In genomic region chr7:110706696-110707087, GRCm38 (mm10) we compare ENCODE assay signal across 11 mouse cellular contexts.
A peak's percentile ranks its signal among the peaks of the same experiment; 100 is the strongest.
DNase-seq lines count a peak whose midpoint lies in the region; ATAC-seq and TF ChIP-seq lines count a peak whose summit lies in the region.
"Had no signal": no experiment of that assay in that cellular context is flagged by ENCODE, and none has a peak within 500 bp of the region (broad histone marks: within the 10 kb centered on the region; RNA-seq: fewer than 3 reads in every experiment).

No protein-coding gene starts in this region.

- H3K9me3 ChIP-seq in midbrain, embryonic 14.5 days (ENCODE audit: control insufficient read depth, low read length): peaks cover 5% of the 10 kb centered on the region; the same call in 1 of the 2 replicates
- no peaks in the 10 kb centered on the region for H3K9me3 ChIP-seq in midbrain, embryonic 16.5 days (replicated peaks; ENCODE audit: control insufficient read depth, low read length, poor library complexity, severe bottlenecking)
- 0 out of 2 replicates have a peak, but pooled peaks cover 5% of the 10 kb centered on the region for H3K9me3 ChIP-seq in embryonic facial prominence, embryonic 15.5 days (replicated peaks)
- H3K9me3 ChIP-seq in heart, postnatal 0 days (replicated peaks; ENCODE audit: control insufficient read depth, low read length): peaks cover 8% of the 10 kb centered on the region; the same call in 1 of the 2 replicates
- H3K9me3 ChIP-seq: neural tube, embryonic 12.5 days had no signal

- no peak overlapping the region for H3K4me2 ChIP-seq in midbrain, embryonic 14.5 days (ENCODE audit: low read length)
- H3K4me2 ChIP-seq in midbrain, embryonic 16.5 days (ENCODE audit: low read length): no peak overlapping the region
- H3K4me2 ChIP-seq in embryonic facial prominence, embryonic 15.5 days (replicated peaks): no peak overlapping the region
- H3K4me2 ChIP-seq in heart, postnatal 0 days (ENCODE audit: low read depth, low read length): no peak overlapping the region
- peak overlapping the region; percentile 25 for H3K4me2 ChIP-seq in myocyte (ENCODE audit: low read depth)
- H3K4me2 ChIP-seq: forebrain, embryonic 12.5 days; liver, embryonic 11.5 days; neural tube, embryonic 12.5 days had no signal

- no peak for TF ChIP-seq CTCF in heart, postnatal 0 days (IDR thresholded peaks at IDR 0.05; ENCODE audit: low read depth)

- WGBS in midbrain, embryonic 14.5 days: 74% methylated on average over 10 of the region's 10 CpGs
- WGBS in midbrain, embryonic 16.5 days: 63% methylated on average over 10 of the region's 10 CpGs
- WGBS in embryonic facial prominence, embryonic 15.5 days: 27% methylated on average over 10 of the region's 10 CpGs
- 28% methylated on average over 10 of the region's 10 CpGs for WGBS in heart, postnatal 0 days

- no peak for TF ChIP-seq POLR2A in myocyte (IDR thresholded peaks at IDR 0.05; ENCODE audit: insufficient read length, low read depth)

- no peak overlapping the region for H3K27ac ChIP-seq in midbrain, embryonic 14.5 days (replicated peaks; ENCODE audit: low read depth, low read length)
- no peak overlapping the region for H3K27ac ChIP-seq in midbrain, embryonic 16.5 days (ENCODE audit: low read length)
- 0 out of 2 replicates have a peak overlapping the region, but pooled peaks have one; percentile 28 for H3K27ac ChIP-seq in embryonic facial prominence, embryonic 15.5 days (replicated peaks)
- H3K27ac ChIP-seq in heart, postnatal 0 days (ENCODE audit: low read depth): peak overlapping the region; percentile 22
- H3K27ac ChIP-seq: forebrain, embryonic 12.5 days; neural tube, embryonic 12.5 days had no signal

- intact Hi-C loops in left cerebral cortex, postnatal 14 days (cut with DNase I): no loop called here

- H3K79me2 ChIP-seq in myocyte (ENCODE audit: control insufficient read depth, insufficient read depth): no peaks in the 10 kb centered on the region

- no peak overlapping the region for H3K4me3 ChIP-seq in midbrain, embryonic 14.5 days (replicated peaks; ENCODE audit: low read depth, low read length)
- H3K4me3 ChIP-seq in midbrain, embryonic 16.5 days (ENCODE audit: low read depth, low read length): no peak overlapping the region
- no peak overlapping the region for H3K4me3 ChIP-seq in embryonic facial prominence, embryonic 15.5 days (replicated peaks)
- no peak overlapping the region for H3K4me3 ChIP-seq in heart, postnatal 0 days (ENCODE audit: low read depth, low read length)
- no peak overlapping the region for H3K4me3 ChIP-seq in myocyte
- H3K4me3 ChIP-seq: forebrain, embryonic 12.5 days; neural tube, embryonic 12.5 days had no signal

- H3ac ChIP-seq in myocyte (ENCODE audit: control insufficient read depth, insufficient read length): no peak overlapping the region

- no peak for ATAC-seq in midbrain, embryonic 14.5 days (ENCODE audit: low FRiP score, low TSS enrichment)
- no peak for ATAC-seq in midbrain, embryonic 16.5 days
- ATAC-seq in embryonic facial prominence, embryonic 15.5 days (ENCODE audit: insufficient number of reproducible peaks, low FRiP score, low TSS enrichment, low read depth): no peak
- 0 out of 2 replicates have a peak, but pooled peaks have one; percentile 19 for ATAC-seq in heart, postnatal 0 days (ENCODE audit: insufficient read depth, low read depth)

- TF ChIP-seq EP300 in heart, postnatal 0 days (IDR thresholded peaks at IDR 0.05; ENCODE audit: low read depth): no peak

- DNase-seq in midbrain, embryonic 14.5 days: peak; percentile 4
- no peak for DNase-seq in heart, postnatal 0 days (ENCODE audit: low spot score)
- DNase-seq in cerebellum, adult 11 months: no peak
- no peak for DNase-seq in layer of hippocampus, postnatal 14 days (ENCODE audit: low spot score in 2 of 2)
- DNase-seq in left cerebral cortex, postnatal 14 days (ENCODE audit: low spot score in 2 of 2): no peak

- no peaks in the 10 kb centered on the region for H3K4me1 ChIP-seq in midbrain, embryonic 14.5 days (ENCODE audit: control insufficient read depth, insufficient read depth, low read length)
- H3K4me1 ChIP-seq in midbrain, embryonic 16.5 days (ENCODE audit: control insufficient read depth, insufficient read depth, low read length): no peaks in the 10 kb centered on the region
- H3K4me1 ChIP-seq in embryonic facial prominence, embryonic 15.5 days: peaks cover 23% of the 10 kb centered on the region
- peaks cover 18% of the 10 kb centered on the region for H3K4me1 ChIP-seq in heart, postnatal 0 days (ENCODE audit: control insufficient read depth, insufficient read depth)
- H3K4me1 ChIP-seq: forebrain, embryonic 12.5 days; neural tube, embryonic 12.5 days had no signal

- no peaks in the 10 kb centered on the region for H3K36me3 ChIP-seq in midbrain, embryonic 14.5 days (ENCODE audit: control insufficient read depth, insufficient read depth, low read length)
- H3K36me3 ChIP-seq in midbrain, embryonic 16.5 days (ENCODE audit: control insufficient read depth, insufficient read depth, low read length): no peaks in the 10 kb centered on the region
- no peaks in the 10 kb centered on the region for H3K36me3 ChIP-seq in embryonic facial prominence, embryonic 15.5 days
- no peaks in the 10 kb centered on the region for H3K36me3 ChIP-seq in heart, postnatal 0 days (replicated peaks; ENCODE audit: control insufficient read depth, insufficient read depth, low read length)
- no peaks in the 10 kb centered on the region for H3K36me3 ChIP-seq in myocyte (ENCODE audit: control insufficient read depth, insufficient read depth)
- H3K36me3 ChIP-seq: forebrain, embryonic 12.5 days; neural tube, embryonic 12.5 days had no signal

- no peak overlapping the region for H3K9ac ChIP-seq in midbrain, embryonic 14.5 days (replicated peaks; ENCODE audit: low read length)
- no peak overlapping the region for H3K9ac ChIP-seq in midbrain, embryonic 16.5 days (ENCODE audit: low read depth, low read length)
- H3K9ac ChIP-seq in embryonic facial prominence, embryonic 15.5 days: no peak overlapping the region
- no peak overlapping the region for H3K9ac ChIP-seq in heart, postnatal 0 days (replicated peaks; ENCODE audit: low read depth, low read length)
- H3K9ac ChIP-seq: forebrain, embryonic 12.5 days; neural tube, embryonic 12.5 days had no signal

- no peaks in the 10 kb centered on the region for H3K27me3 ChIP-seq in midbrain, embryonic 14.5 days (ENCODE audit: control insufficient read depth, insufficient read depth, low read length)
- H3K27me3 ChIP-seq in midbrain, embryonic 16.5 days (ENCODE audit: control insufficient read depth, insufficient read depth, low read depth, low read length): no peaks in the 10 kb centered on the region
- H3K27me3 ChIP-seq in embryonic facial prominence, embryonic 15.5 days: no peaks in the 10 kb centered on the region
- 0 out of 2 replicates have a peak, but pooled peaks cover 3% of the 10 kb centered on the region for H3K27me3 ChIP-seq in heart, postnatal 0 days (ENCODE audit: control insufficient read depth, insufficient read depth, low read length)
- no peaks in the 10 kb centered on the region for H3K27me3 ChIP-seq in myocyte (ENCODE audit: control insufficient read depth, insufficient read depth, insufficient read length)
- H3K27me3 ChIP-seq: forebrain, embryonic 12.5 days had no signal

TF ChIP-seq in myocyte, 11 proteins besides CTCF, POLR2A, EP300 and RAD21:
- TF ChIP-seq SRF (IDR thresholded peaks at IDR 0.05; ENCODE audit: control insufficient read depth, insufficient read length, low read depth) (no peak), MYOG (IDR thresholded peaks at IDR 0.05; ENCODE audit: control insufficient read depth in 1 of 3, insufficient read depth in 1 of 3, insufficient read length in 2 of 3, low read depth in 2 of 3) (no peak), E2F4 (IDR thresholded peaks at IDR 0.05; ENCODE audit: insufficient read depth) (no peak), TCF12 (IDR thresholded peaks at IDR 0.05; ENCODE audit: insufficient read depth, poor library complexity, severe bottlenecking) (no peak), REST (IDR thresholded peaks at IDR 0.05; ENCODE audit: insufficient read depth, insufficient read length) (no peak), POLR2AphosphoS2 (IDR thresholded peaks at IDR 0.05; ENCODE audit: insufficient read length, low read depth) (no peak), TCF3 (IDR thresholded peaks at IDR 0.05; ENCODE audit: insufficient read length, low read depth) (no peak), MAX (IDR thresholded peaks at IDR 0.05; ENCODE audit: low read depth) (no peak), MYOD1 (IDR thresholded peaks at IDR 0.05; ENCODE audit: control insufficient read depth in 1 of 3, insufficient read length in 2 of 3, low read depth in 2 of 3) (no peak), CEBPB (IDR thresholded peaks at IDR 0.05; ENCODE audit: insufficient read depth, poor library complexity, severe bottlenecking) (no peak), USF1 (IDR thresholded peaks at IDR 0.05; ENCODE audit: low read depth) (no peak)

Comparison
In these comparisons a context has a peak if more than half of its experiments do, and no peak if none do; other contexts are left out.
1. H3K27ac ChIP-seq: peak in embryonic facial prominence, embryonic 15.5 days (single experiment) and heart, postnatal 0 days (single experiment); none in midbrain, embryonic 14.5 days (single experiment) and midbrain, embryonic 16.5 days (single experiment).